Mouse (Mus musculus) limb, embryonic 11.5 days (tissue): ENCODE results near the gene Creb3l1. TPM values are rescaled to one million over a fixed set of nuclear protein-coding genes. Genes with fewer than 3 reads are reported as not detected.
A peak's percentile ranks its signal among the peaks of the same experiment; 100 is the strongest.

Experiments used
- ATAC-seq: fragments of 200-750 bp; cut with Nextera tagmentation; 2 replicates; pipeline ENCODE4 v1.8.0; 2017; ENCODE audit warnings: low read depth; ENCODE audit not compliant: insufficient number of reproducible peaks, low FRiP score, low TSS enrichment
- DNase-seq: peaks from one replicate; pipeline ENCODE4 v3.0.0-alpha.2; 2015; ENCODE audit warnings: low spot score
- H3K27ac ChIP-seq: fragments of 300-500 bp; sonication (generic); replicated peaks from 2 replicates; pipeline ENCODE4 v1.5.1; 2014; ENCODE audit warnings: low read depth, mild to moderate bottlenecking, low read length
- H3K27me3 ChIP-seq: fragments of 300-500 bp; sonication (generic); 2 replicates; pipeline ENCODE4 v1.6.1; 2014; ENCODE audit warnings: mild to moderate bottlenecking, low read length, mixed read lengths; ENCODE audit not compliant: control insufficient read depth, insufficient read depth
- H3K36me3 ChIP-seq: fragments of 300-500 bp; sonication (generic); 2 replicates; pipeline ENCODE4 v1.6.1; 2014; ENCODE audit warnings: mild to moderate bottlenecking, low read length, moderate library complexity, mixed read lengths; ENCODE audit not compliant: control insufficient read depth, insufficient read depth
- H3K4me1 ChIP-seq: fragments of 300-500 bp; sonication (generic); 2 replicates; pipeline ENCODE4 v1.6.1; 2014; ENCODE audit warnings: low read length, mixed read lengths; ENCODE audit not compliant: control insufficient read depth, insufficient read depth
- H3K4me2 ChIP-seq: fragments of 300-500 bp; sonication (generic); 2 replicates; pipeline ENCODE4 v1.6.1; 2014; ENCODE audit warnings: low read depth, mild to moderate bottlenecking, moderate library complexity; ENCODE audit not compliant: severe bottlenecking
- H3K4me3 ChIP-seq: fragments of 300-500 bp; sonication (generic); 2 replicates; pipeline ENCODE4 v1.5.1; 2014; ENCODE audit warnings: low read depth, low read length
- H3K9ac ChIP-seq: fragments of 300-500 bp; sonication (generic); 2 replicates; pipeline ENCODE4 v1.6.1; 2014; ENCODE audit warnings: mild to moderate bottlenecking, low read length
- H3K9me3 ChIP-seq: fragments of 300-500 bp; sonication (generic); 2 replicates; pipeline ENCODE4 v1.6.1; 2016; ENCODE audit warnings: low read length; ENCODE audit not compliant: control insufficient read depth
- WGBS: fragments of 180-500 bp; shearing (Covaris S2); extraction: QIAGEN DNeasy Blood & Tissue Kit; methylation state at CpG from one replicate; pipeline ENCODE4 v1.1.7; 2014; 5-methylcytosine and 5-hydroxymethylcytosine counted together
- polyA plus RNA-seq: library from polyadenylated mRNA; unstranded; fragments of >200 nt; fragmentation: Nextera tagmentation; extraction: Ambion mirVana; gene quantifications from 2 replicates; pipeline ENCODE4 v1.2.1, GENCODE M21; 2014

Gene Creb3l1
- polyA plus RNA-seq, 1 experiment from 2014 or later, result 0.85 TPM

DNA sequence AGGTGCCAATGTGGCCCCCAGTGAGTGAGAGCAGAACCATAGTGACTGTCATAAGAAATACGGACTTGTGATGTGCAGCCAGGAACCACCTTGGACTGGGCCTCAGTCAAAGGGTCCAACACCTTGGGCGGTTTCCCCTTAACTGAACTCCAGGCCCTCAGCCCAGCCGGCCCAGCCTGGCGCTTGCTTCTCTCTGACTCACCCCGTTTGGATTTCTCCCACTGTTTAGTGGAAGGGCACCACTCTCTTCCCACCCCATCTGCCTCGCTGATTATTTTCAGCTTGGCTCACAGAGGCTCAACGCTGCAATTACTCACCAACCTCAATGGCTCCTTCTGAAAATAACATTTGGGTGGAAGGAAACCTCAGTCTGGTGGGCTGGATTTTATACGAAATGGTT is 27.9 kb upstream of the Creb3l1 start:
- WGBS, result 83% methylated on average over 8 of the region's 8 CpGs
- no peak overlapping the region for H3K27ac ChIP-seq
- H3K27me3 ChIP-seq, result no peaks in the 10 kb centered on the region
- DNase-seq (no peak), ATAC-seq (no peak)
- H3K4me1 ChIP-seq, result peaks cover 4% of the 10 kb centered on the region; the same call in 1 of the 2 replicates
- no peak overlapping the region for H3K4me3 ChIP-seq
- H3K9ac ChIP-seq, result no peak overlapping the region
- H3K36me3 ChIP-seq, result no peaks in the 10 kb centered on the region
- H3K4me2 ChIP-seq, result no peak overlapping the region
- H3K9me3 ChIP-seq, result no peaks in the 10 kb centered on the region

DNA sequence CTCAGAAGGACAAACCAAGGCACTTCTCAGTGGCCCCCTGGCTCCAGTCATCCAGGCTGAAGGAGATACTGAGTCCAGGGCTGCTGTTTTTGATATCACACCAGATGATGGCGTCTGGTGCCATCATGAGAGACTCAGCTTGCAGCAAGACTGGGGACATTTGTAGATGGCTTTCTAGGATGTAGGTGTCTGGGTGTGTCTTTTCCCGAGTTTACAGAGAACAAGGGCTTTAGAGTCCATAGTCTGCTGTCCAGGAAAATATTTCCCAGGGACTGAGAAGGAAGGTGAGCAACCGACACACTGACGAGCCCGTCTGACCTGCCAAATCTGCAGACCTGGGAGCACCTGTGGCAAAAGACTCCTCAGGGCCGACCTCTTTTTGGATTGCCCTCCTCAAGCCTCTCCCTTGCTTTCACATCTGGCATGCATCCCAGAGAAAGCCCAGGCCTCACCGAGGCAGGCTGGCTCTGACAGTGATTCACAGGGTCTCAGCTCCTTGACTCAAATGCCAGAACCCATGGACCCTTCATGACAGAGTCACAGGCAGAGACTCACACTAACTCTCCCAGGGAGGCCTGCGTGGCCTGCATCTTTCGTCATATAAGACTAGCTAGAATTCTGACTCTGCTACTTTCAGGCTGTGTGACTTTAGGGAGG is 23.9 kb upstream of the Creb3l1 start:
- Histone ChIP-seq H3K4me2 (no peak overlapping the region), H3K27me3 (no peaks in the 10 kb centered on the region), H3K9ac (no peak overlapping the region), H3K27ac (no peak overlapping the region), H3K4me3 (no peak overlapping the region), H3K4me1 (no peaks in the 10 kb centered on the region), H3K9me3 (no peaks in the 10 kb centered on the region), H3K36me3 (no peaks in the 10 kb centered on the region)
- ATAC-seq, result no peak; the same call in 1 of the 2 replicates
- DNase-seq, result no peak
- WGBS, result 62% methylated on average over 9 of the region's 9 CpGs

DNA sequence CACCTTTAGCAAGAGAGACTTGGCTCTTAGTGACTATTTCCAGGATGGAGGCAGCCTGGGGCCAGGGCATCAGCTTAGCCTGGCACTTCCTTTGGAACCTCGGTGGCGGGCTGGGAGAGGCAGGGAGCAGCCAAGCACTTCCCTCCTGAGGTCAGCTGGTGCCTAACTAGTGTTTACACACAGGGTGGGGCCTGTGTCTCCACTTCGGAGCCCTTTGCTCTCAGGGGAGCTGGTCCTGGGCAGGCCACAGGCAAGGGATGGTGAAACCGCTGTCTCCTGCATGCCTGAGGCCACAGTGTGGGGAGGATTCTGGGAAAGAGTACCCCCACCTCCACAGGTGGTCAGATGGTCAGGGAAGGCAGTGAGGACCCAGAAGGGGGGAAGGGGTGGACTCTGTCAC is 23.3 kb upstream of the Creb3l1 start:
- no peaks in the 10 kb centered on the region for H3K36me3 ChIP-seq
- H3K27me3 ChIP-seq, result no peaks in the 10 kb centered on the region
- DNase-seq (no peak), ATAC-seq (no peak)
- no peak overlapping the region for H3K9ac ChIP-seq
- no peaks in the 10 kb centered on the region for H3K9me3 ChIP-seq
- H3K27ac ChIP-seq, result no peak overlapping the region
- no peak overlapping the region for H3K4me2 ChIP-seq
- no peaks in the 10 kb centered on the region for H3K4me1 ChIP-seq
- WGBS, result 20% methylated on average over 4 of the region's 4 CpGs
- H3K4me3 ChIP-seq, result no peak overlapping the region

DNA sequence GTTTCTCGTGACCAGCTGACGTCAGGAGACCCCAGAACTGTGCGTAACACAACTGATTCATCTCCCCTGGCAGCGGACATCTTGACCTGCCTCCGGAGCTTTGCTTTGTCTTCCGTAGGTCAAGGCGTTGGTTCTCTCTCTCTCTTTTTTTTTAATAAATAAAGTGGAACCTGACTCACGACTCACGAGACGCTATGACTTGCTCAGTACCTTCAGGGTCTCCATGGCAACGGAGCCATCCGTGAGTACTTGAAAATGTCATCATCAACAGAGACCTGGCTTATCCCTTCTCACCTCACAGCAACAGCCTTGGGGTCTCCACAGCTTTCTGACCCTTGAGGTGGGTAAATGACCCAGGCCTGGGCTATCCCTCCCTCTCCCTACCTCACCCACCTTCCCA is 19.0 kb upstream of the Creb3l1 start:
- Histone ChIP-seq H3K27ac (no peak overlapping the region), H3K4me1 (no peaks in the 10 kb centered on the region), H3K27me3 (no peaks in the 10 kb centered on the region), H3K4me3 (no peak overlapping the region), H3K9me3 (no peaks in the 10 kb centered on the region), H3K9ac (no peak overlapping the region), H3K36me3 (no peaks in the 10 kb centered on the region), H3K4me2 (no peak overlapping the region)
- DNase-seq (no peak), ATAC-seq (no peak)
- WGBS, result 88% methylated on average over 12 of the region's 12 CpGs

DNA sequence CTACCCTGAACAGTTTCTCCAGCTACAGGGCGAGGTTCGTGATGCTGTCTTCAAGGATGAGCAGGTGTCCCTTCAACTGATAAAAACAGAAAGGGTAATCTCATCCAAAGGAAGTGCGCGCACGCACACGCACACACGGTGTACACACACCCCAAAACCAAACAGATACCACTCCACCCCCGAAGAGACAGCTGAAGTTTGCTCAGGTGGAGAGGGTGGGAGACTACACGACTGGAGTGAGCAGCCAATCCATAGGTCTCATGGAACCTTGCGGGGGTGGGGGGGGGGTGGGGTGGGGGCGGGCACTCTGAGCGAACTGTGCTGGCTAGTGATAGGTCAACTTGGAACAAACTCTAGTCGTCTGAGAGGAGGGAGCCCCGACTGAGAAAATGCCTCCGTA is 17.2 kb upstream of the Creb3l1 start:
- no peaks in the 10 kb centered on the region for H3K4me1 ChIP-seq
- 82% methylated on average over 15 of the region's 15 CpGs for WGBS
- DNase-seq, result no peak
- H3K4me3 ChIP-seq, result no peak overlapping the region
- H3K36me3 ChIP-seq, result no peaks in the 10 kb centered on the region
- H3K9ac ChIP-seq, result no peak overlapping the region
- no peak overlapping the region for H3K4me2 ChIP-seq
- H3K9me3 ChIP-seq, result no peaks in the 10 kb centered on the region
- H3K27ac ChIP-seq, result no peak overlapping the region
- H3K27me3 ChIP-seq, result no peaks in the 10 kb centered on the region
- ATAC-seq, result 0 out of 2 replicates have a peak, but pooled peaks have one; percentile 3

DNA sequence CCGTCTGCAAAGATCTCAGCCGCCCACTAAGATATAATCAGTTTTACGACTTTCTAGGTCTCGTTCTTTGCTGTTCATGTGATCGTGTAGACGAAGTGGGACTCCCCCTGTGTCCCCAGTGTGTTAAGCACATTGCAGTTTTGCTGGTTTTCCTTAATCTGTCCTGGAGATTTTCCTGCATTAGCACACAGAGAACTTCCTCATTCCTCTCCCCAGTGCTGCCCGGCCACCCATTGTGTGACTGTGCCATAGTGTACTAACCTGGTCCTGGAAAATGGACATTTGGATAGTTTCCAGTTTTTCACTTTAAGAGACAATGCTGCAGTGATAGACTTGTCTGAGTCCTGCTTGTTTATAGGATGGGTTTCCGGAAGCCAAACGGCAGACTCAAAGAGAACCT is 10.0 kb upstream of the Creb3l1 start:
- Histone ChIP-seq H3K4me3 (no peak overlapping the region), H3K27me3 (no peaks in the 10 kb centered on the region), H3K4me1 (no peaks in the 10 kb centered on the region), H3K36me3 (no peaks in the 10 kb centered on the region), H3K9ac (no peak overlapping the region), H3K9me3 (no peaks in the 10 kb centered on the region), H3K27ac (no peak overlapping the region), H3K4me2 (no peak overlapping the region)
- DNase-seq (no peak), ATAC-seq (no peak)
- WGBS, result 67% methylated on average over 9 of the region's 9 CpGs

DNA sequence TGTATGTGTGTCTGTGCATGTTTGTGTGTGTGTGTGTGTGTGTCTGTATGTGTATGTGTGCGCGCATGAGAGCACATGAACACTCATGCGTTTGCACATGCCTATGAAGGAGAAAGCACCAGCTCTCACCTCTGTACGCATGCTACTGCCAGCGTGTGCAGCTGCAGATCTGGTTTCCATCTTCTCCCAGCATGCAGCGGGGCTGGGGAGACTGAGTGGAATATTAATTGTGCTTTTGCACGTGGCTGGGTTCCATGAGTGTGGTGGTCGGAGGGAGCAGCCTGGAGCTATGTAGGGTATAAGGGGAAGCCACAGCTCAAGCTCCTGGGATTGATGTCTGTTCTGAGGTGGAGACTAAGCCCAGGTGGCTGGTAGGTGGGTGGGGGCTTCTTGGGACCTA is 6.3 kb upstream of the Creb3l1 start:
- Histone ChIP-seq H3K4me1 (no peaks in the 10 kb centered on the region), H3K36me3 (no peaks in the 10 kb centered on the region), H3K9ac (no peak overlapping the region), H3K27ac (no peak overlapping the region), H3K27me3 (no peaks in the 10 kb centered on the region), H3K4me3 (no peak overlapping the region), H3K9me3 (no peaks in the 10 kb centered on the region), H3K4me2 (no peak overlapping the region)
- whole genome bisulfite sequencing, result 77% methylated on average over 8 of the region's 8 CpGs
- DNase-seq (no peak), ATAC-seq (no peak)

DNA sequence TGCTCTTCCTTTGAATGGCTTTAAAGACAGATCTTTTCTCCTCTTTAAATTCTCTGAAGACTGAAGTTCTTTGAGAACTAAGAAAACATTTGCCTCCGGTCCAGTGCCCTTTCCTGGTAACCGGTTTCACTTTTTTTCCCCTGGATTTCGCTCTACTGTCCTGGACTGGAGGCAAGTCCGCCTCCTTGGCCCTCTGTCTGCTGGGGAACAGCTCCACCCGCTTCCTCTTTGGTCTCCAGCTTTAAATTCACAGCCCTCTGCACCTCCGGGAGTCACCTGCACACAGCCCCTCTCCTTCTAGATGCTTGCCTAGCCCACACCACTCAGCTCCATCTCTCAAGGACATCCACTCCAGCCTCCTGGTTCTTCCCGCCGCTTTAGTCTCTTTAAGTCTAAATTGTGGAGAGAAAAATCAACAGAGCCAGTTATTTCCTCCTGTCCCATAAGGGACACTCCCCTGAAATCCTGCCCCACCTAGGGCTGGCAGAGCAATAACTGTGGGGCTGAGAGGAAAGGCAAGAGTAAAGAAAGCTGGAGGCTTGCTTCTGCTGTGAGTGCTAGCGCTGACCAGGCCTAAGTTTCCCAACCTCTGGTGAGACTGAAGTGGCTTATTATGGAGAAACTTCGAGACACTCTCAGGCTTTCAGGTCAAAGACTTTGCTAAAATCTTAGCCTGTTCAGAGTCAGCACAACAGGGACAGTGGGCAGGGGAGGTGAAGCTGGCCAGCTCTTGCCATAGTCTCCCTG is 5.3 kb upstream of the Creb3l1 start:
- H3K27ac ChIP-seq, result no peak overlapping the region
- no peaks in the 10 kb centered on the region for H3K36me3 ChIP-seq
- no peak overlapping the region for H3K9ac ChIP-seq
- no peaks in the 10 kb centered on the region for H3K9me3 ChIP-seq
- ATAC-seq, result no peak
- no peak overlapping the region for H3K4me2 ChIP-seq
- 77% methylated on average over 10 of the region's 10 CpGs for WGBS
- no peak overlapping the region for H3K4me3 ChIP-seq
- no peaks in the 10 kb centered on the region for H3K4me1 ChIP-seq
- H3K27me3 ChIP-seq, result no peaks in the 10 kb centered on the region
- no peak for DNase-seq
